Mouse (Mus musculus): Measurements from ENCODE around the gene Pde11a.
A peak's percentile ranks its signal among the peaks of the same experiment; 100 is the strongest.

Gene Pde11a

GRCm38 (mm10) chr2:76088413-76088812 is 250.2 kb downstream of the Pde11a start:
- DNase-seq: no peak

GRCm38 (mm10) chr2:76087170-76087569 is 251.4 kb downstream of the Pde11a start:
- peak; percentile 12 to 18 for DNase-seq

DNA sequence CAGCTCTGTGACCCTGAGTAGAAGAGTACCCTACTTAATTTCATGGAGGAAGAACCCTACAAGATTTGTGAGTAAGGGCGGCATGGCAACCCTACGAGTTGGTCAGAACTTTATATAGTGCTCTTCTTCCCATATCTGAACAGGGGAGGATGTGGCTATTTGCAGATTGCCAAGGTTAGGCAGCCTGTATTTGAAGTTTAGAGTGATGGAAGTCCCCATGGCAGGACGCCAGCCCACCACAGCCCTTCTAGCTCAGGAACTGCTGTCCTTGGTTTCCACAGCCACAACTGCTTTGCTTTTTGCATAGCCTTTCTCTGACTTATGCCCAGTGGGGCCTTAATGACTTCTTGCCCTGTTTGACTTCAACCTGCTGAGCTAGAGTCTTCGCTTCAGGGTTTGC is 253.6 kb downstream of the Pde11a start:
- DNase-seq: no peak

DNA sequence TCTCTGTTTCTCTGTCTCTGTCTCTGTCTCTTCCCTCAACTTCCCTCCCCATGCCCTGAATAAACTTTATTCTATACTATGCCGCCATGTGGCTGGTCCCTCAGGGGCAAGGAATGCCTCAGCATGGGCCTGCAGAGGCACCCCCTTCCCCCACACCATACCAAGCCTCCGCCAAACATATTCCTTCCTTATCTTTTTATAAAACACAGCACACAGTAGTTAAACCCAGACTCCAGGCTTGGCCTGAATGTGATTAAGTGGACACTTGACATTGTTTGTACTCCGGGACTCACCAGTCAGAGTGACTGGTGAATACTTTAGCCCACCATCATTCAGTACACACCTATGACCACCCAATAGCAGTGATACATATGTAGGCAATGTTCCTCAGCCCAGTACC is 254.7 kb downstream of the Pde11a start:
- no peak for DNase-seq

- no peak for DNase-seq
Measured at GRCm38 (mm10) chr2:76083396-76083795, 255.2 kb downstream of the Pde11a start.

DNA sequence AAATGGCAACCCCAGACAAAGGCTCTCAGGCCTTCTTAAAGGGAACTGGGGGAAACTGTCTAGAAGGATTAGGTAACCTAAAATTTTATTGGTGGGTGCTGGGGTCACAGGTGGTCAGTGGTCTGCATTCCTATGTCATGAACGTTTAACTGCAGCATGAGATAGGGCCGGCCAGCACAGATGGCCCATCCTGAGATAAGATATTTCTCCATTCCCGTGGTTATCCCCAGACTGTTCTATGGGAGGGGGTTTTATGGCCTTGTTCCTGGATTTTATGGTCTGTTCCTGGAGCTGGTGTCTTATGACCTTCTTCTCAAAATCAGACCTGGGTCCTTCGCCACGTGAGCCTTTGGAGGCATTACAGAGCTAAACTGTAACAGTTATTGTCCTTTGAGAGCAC is 256.6 kb downstream of the Pde11a start:
- DNase-seq: no peak

- DNase-seq: no peak
Measured at GRCm38 (mm10) chr2:76080549-76080948, 258.0 kb downstream of the Pde11a start.

GRCm38 (mm10) chr2:76076838-76077237 is 261.7 kb downstream of the Pde11a start:
- no peak for DNase-seq

- DNase-seq: no peak
Measured at GRCm38 (mm10) chr2:76076047-76076446, 262.5 kb downstream of the Pde11a start.

- DNase-seq: no peak
Measured at GRCm38 (mm10) chr2:76073079-76073478, 265.5 kb downstream of the Pde11a start.

DNA sequence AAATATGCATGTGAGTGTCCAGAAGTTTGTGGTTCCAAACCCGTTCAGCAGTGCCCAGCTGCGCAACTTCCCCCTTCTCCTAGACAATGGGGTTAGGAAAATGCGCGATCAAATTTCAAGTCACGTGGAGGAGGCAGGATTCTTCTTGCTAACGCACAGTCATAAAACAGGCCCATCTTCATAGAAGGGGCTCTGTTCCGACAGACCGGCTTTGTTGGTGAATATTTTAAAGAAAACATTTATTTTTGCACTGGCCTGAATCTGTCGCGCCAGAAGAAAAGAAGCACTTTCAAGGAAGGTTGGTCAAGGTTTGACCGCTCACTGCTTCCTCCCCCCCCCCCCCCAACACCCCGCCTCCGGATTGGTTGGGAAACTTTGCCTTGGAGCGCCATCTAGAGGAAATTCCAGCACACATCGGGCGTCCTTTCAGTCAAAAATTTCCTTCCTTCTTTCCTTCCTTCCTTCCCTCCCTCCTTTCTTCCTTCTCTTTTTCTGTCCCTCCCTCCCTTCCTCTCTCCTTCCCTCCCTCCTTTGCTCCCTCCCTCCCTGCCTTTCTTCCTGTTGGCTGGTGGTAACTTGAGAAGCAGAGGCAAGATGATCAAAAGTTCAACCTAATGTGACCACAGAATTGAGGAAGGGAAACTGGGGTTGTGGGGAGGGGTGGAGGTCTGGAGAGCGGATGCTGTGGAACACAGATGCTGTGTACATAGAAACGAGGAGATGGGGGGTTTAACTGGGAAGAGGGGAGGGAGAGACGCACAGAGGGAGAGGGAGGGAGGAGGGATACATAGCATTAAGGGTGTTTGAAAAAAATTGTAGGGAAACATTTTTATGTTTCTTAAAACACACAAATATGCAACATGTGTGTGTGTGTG is 267.9 kb downstream of the Pde11a start:
- peak; percentile 60 to 66 for DNase-seq

GRCm38 (mm10) chr2:76069238-76069637 is 269.3 kb downstream of the Pde11a start:
- no peak for DNase-seq

- no peak for DNase-seq
Measured at GRCm38 (mm10) chr2:76068155-76068554, 270.4 kb downstream of the Pde11a start.

DNA sequence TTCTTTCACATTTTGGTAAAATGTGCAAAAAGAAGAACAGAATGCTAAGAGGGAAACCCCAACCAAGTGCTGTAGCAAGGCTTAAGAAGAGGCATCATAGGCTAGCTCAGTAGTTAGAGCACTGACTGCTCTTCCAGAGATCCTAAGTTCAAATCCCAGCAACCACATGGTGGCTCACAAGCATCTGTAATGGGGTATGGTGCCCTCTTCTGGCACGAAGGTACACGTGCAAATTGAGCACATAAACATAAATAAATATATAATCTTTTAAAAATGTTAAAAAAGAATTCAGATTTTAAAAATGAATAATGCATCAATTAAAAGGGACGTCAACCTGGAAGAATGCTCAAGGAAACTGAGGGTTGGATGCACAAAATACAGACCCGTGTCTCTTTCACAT is 271.4 kb downstream of the Pde11a start:
- DNase-seq: peak in 1 of 2 experiments; percentile 7

DNA sequence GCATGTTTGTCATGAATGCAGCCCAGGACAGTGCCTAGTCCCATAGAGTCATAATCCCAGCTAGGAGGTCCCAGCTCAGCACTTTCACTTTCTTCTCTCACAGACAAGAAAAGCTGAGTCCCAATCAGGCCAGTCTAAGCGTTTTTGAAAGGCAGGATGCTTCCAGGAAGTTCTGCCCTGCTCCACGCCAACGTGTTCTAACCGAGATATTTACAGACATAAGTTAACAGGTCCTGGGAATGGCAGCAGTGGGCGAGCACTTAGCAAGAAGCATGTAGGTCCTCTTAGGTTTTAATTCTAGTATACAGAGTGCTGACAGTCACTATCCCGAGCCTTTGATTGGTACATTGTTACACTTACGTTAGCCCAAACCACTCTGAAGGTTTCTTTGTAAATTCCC is 273.3 kb downstream of the Pde11a start:
- DNase-seq: no peak

- DNase-seq: peak; percentile 7 to 19
Measured at GRCm38 (mm10) chr2:76064078-76064477, 274.5 kb downstream of the Pde11a start.

- no peak for DNase-seq
Measured at GRCm38 (mm10) chr2:76060207-76060606, 278.4 kb downstream of the Pde11a start.

DNA sequence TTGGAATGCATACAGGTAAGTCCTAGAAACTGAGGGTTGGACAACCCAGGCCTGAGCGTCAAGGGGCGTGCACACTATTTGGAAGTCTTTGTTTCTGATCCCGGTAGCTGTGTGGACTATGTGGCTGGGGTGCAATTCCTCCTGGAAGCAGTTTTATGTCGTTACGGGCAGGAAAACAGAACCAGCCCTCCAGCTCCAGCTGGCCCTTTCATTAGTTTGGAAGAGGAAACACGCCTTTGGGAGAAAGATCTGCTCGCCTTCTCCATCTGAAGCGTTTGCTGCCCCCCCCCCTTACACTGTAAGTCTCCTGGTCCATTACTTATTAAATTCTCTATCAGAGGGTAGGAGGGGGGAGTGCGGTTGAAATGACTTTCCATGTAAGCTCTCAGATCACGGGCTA is 279.0 kb downstream of the Pde11a start:
- DNase-seq: no peak

GRCm38 (mm10) chr2:76058661-76059467 is 279.7 kb downstream of the Pde11a start:
- no peak for DNase-seq

GRCm38 (mm10) chr2:76057555-76057954 is 281.0 kb downstream of the Pde11a start:
- DNase-seq: no peak

DNA sequence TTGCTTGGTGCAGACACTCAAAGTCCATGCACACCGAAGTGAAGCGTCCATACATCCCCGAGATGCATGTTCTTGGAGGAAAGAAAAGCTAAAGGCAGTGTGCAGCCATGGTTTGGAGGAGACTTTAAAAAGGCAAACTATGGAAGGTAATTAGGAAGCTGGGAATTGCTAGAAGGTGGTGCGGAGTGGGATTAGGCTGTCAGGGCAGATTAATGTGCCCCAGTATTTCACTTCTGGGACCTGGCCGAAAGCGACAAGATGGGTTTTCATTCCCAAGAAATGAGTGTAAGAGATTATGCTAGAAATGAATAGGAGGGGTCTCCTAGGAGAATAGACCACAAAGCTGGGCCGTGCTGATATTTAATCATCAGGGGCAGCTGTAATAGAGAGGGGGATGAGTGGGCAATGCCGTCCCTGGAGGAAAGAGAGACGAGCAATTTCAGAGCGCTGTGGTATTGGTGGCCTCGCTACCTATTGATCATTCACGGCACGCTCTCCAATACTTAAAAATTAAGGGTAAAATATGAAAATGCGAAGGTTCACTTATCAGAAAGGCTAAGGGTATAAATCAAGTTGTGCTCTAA is 284.7 kb downstream of the Pde11a start:
- no peak for DNase-seq

GRCm38 (mm10) chr2:76052897-76053505 is 285.6 kb downstream of the Pde11a start:
- no peak for DNase-seq

GRCm38 (mm10) chr2:76051385-76051784 is 287.2 kb downstream of the Pde11a start:
- no peak for DNase-seq

Measured in cerebellum, postnatal 36 days (tissue).